Mouse (Mus musculus) lung, adult 2 months (tissue): ENCODE data around the gene Gm28308. TPM values are rescaled to one million over a fixed set of nuclear protein-coding genes. Genes with fewer than 3 reads are reported as not detected.

Experiments used
- DNase-seq: peaks from one replicate; pipeline ENCODE4 v3.0.0; 2022
- H3K4me1 ChIP-seq: fragments of 200-500 bp; 2 replicates; pipeline ENCODE4 v1.6.1; 2011; ENCODE audit warnings: low read length; ENCODE audit not compliant: control insufficient read depth, insufficient read depth
- H3K4me3 ChIP-seq: fragments of 200-500 bp; replicated peaks from 2 replicates; pipeline ENCODE3; 2011; ENCODE audit warnings: low read depth, mild to moderate bottlenecking, control low read depth, low read length; ENCODE audit errors: extremely low read depth
- CTCF ChIP-seq: fragments of 200-500 bp; IDR thresholded peaks from 2 replicates; pipeline ENCODE4 v1.5.1; 2011; ENCODE audit warnings: mild to moderate bottlenecking, low read length, control low read depth; ENCODE audit not compliant: insufficient read depth
- POLR2A ChIP-seq: fragments of 200-500 bp; IDR thresholded peaks from 2 replicates; pipeline ENCODE4 v1.6.1; 2011; ENCODE audit warnings: low read depth, mild to moderate bottlenecking, control low read depth, low read length, borderline replicate concordance; ENCODE audit errors: extremely low read depth
- WGBS: fragments of 180-500 bp; shearing (Covaris S2); methylation state at CpG from one replicate; pipeline ENCODE4 v1.1.7; 2018; 5-methylcytosine and 5-hydroxymethylcytosine counted together
- polyA plus RNA-seq: library from polyadenylated mRNA; depleted of rRNA; stranded (reverse); fragments of >200 nt; gene quantifications from 2 replicates; pipeline ENCODE4 v1.2.3, GENCODE M21; 2012

Gene Gm28308
- polyA plus RNA-seq, 1 experiment, result 0.39 TPM

GRCm38 (mm10) chr6:52239625-52240388 is 26.7 kb upstream of the Gm28308 start:
- no peak for DNase-seq
- TF ChIP-seq POLR2A (no peak), CTCF (no peak)
- WGBS, result 5% methylated on average over 30 of the region's 30 CpGs

GRCm38 (mm10) chr6:52238976-52239375 is 25.8 kb upstream of the Gm28308 start:
- no peaks in the 10 kb centered on the region for H3K4me1 ChIP-seq
- no peak for DNase-seq
- 16% methylated on average over 7 of the region's 7 CpGs for WGBS
- TF ChIP-seq POLR2A (no peak), CTCF (no peak)
- H3K4me3 ChIP-seq, result no peak overlapping the region

More at GRCm38 (mm10) chr6:52239625-52240388, 26.7 kb upstream of the Gm28308 start:
- Histone ChIP-seq H3K4me3 (no peak overlapping the region), H3K4me1 (no peaks in the 10 kb centered on the region)

- TF ChIP-seq POLR2A (no peak), CTCF (no peak)
- WGBS, result 12% methylated on average over 7 of the region's 7 CpGs
- Histone ChIP-seq H3K4me1 (no peaks in the 10 kb centered on the region), H3K4me3 (no peak overlapping the region)
- no peak for DNase-seq
These were observed 25.0 kb upstream of the Gm28308 start for GRCm38 (mm10) chr6:52238155-52238545.

DNA sequence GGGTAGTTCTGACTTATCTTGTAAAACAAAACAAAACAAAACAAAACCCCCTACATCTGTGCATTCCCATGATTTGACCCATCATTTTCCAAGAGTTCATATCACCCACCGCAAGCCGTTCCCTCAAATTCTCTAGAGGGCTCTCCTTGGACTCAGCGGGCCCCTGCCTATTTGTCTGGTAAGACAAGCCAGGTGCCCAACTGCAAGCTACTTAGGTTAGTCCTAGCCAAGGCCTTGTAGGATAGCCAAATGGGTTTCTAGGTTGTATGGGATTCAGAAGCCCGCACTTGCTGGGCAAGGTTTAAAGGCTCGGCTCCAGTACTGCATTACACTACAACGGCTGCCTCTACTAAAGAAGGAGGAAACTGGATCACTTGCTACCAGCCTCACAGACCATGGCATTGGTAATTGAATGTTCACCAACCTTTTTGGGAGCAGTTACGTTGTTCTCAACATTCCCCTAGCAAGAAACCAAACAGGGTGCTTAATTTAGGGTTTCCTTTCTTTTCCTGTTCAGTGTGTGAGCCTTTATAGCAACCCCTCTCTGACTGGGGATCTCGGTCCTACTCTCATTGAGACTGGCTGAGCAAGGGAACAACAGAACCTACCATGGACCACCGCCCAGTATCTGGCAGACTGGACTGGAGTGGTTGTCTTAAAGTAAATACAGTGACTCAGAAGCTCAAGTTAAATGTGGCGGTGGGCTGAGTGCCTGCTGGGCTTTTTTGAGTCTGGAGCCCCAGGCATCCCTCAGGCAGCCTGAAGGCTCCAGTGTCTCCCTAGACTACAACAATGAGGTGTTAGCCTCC is 24.4 kb upstream of the Gm28308 start:
- H3K4me3 ChIP-seq, result no peak overlapping the region
- no peak for DNase-seq
- no peaks in the 10 kb centered on the region for H3K4me1 ChIP-seq
- no peak for TF ChIP-seq POLR2A
- no peak for TF ChIP-seq CTCF
- 28% methylated on average over 10 of the region's 10 CpGs for WGBS

DNA sequence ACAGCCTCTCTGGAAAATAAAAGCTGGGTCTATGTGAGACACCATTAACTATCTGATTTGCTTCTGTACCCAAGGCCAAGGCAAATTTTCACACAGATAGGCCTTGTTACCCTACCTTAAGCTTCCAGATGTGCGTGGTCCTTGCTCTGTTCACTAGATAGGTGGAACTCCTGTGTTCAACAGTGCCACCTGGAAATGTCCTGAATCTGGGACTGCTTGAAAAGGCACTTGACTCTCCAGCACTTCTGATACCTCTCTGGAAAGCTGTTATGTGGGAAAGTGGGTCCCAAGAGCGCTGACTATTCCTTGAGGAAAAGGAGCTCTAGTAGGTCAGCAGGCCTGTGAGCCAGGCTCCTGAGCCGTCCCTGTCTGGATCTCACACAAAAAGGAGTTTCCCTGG is 23.7 kb upstream of the Gm28308 start:
- WGBS, result 32% methylated on average over 3 of the region's 3 CpGs
- Histone ChIP-seq H3K4me1 (no peaks in the 10 kb centered on the region), H3K4me3 (no peak overlapping the region)
- TF ChIP-seq POLR2A (no peak), CTCF (no peak)
- no peak for DNase-seq

- H3K4me1 ChIP-seq, result no peaks in the 10 kb centered on the region
- TF ChIP-seq CTCF (no peak), POLR2A (no peak)
- no peak overlapping the region for H3K4me3 ChIP-seq
- WGBS, result 38% methylated on average over 6 of the region's 6 CpGs
- no peak for DNase-seq
These were observed 22.7 kb upstream of the Gm28308 start for GRCm38 (mm10) chr6:52235866-52236265.

DNA sequence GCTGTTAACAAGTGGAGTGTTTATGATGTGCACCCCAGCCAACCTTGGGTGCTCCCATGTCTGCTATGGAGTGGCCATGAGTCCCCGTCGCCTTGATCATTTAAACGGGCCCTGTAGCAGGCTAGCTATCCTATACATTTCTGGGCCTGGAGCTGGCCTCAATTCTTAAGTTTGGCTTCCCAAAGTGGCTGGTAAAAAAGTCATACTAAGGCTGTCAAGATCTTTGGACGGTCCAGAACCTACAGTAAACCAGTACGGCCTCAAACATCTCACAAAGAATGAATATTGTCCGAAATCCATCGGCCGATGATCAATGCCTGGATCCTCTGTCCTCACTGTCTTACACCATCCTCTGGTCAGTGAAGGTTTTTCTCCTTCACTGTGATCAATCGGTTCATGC is 22.1 kb upstream of the Gm28308 start:
- no peak overlapping the region for H3K4me3 ChIP-seq
- no peak for DNase-seq
- WGBS, result 35% methylated on average over 9 of the region's 9 CpGs
- TF ChIP-seq POLR2A, result no peak
- no peak for TF ChIP-seq CTCF
- H3K4me1 ChIP-seq, result no peaks in the 10 kb centered on the region

DNA sequence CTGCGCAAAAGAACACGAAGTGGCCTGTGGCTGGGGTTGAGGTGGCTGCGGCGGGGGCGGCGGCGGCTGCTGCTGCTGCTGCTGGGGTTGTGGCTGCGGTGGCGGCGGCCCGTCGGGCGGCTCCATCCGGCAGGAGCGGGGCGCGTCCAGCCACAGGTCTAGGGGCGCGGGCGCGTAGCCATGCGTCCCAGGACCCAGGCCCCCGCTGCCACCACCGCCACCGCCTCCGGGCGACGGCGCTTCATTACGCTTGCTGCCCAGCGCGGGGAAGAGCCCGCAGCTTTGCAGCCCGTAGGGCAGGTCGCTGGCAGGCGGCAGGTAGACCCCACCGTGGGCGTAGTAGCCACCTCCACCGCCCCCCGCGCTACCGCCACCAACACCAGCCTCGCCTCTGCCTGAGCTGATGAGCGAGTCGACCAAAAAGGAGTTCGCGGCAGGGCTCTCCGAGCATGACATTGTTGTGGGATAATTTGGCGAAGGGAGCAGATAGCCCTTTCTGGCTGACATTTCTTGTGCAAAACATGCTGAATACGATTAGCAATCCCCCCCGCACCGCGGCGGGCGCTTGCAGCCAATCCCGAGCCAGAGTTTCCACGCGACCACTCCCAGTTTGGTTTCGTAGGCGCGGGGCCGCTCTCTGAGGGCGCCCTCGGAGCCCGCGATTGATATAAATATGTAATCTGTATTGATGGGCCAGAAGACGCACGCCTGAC is 21.4 kb upstream of the Gm28308 start:
- no peak overlapping the region for H3K4me3 ChIP-seq
- DNase-seq, result no peak
- TF ChIP-seq CTCF, result no peak
- no peak for TF ChIP-seq POLR2A
- H3K4me1 ChIP-seq, result no peaks in the 10 kb centered on the region
- 2% methylated on average over 65 of the region's 68 CpGs for WGBS
